In genomic region chr13:101062582-101062981, GRCm38 (mm10) we compare ENCODE assay signal across 12 mouse cellular contexts.
DNase-seq lines count a peak whose midpoint lies in the region; ATAC-seq and TF ChIP-seq lines count a peak whose summit lies in the region.
"Had no signal": no experiment of that assay in that cellular context is flagged by ENCODE, and none has a peak within 500 bp of the region (broad histone marks: within the 10 kb centered on the region; RNA-seq: fewer than 3 reads in every experiment).

No protein-coding gene starts in this region.

- no peaks in the 10 kb centered on the region for H3K9me3 ChIP-seq in forebrain, embryonic 10.5 days
- no peaks in the 10 kb centered on the region for H3K9me3 ChIP-seq in forebrain, embryonic 11.5 days (ENCODE audit: control insufficient read depth, low read length)
- H3K9me3 ChIP-seq in embryonic facial prominence, embryonic 15.5 days (replicated peaks): no peaks in the 10 kb centered on the region
- H3K9me3 ChIP-seq in midbrain, embryonic 13.5 days: no peaks in the 10 kb centered on the region
- H3K9me3 ChIP-seq in lung, postnatal 0 days (ENCODE audit: low read length): no peaks in the 10 kb centered on the region

- H3K4me2 ChIP-seq in forebrain, embryonic 11.5 days (ENCODE audit: low read depth, low read length, severe bottlenecking): no peak overlapping the region
- H3K4me2 ChIP-seq in embryonic facial prominence, embryonic 15.5 days (replicated peaks): no peak overlapping the region
- H3K4me2 ChIP-seq in midbrain, embryonic 13.5 days (replicated peaks): no peak overlapping the region
- H3K4me2 ChIP-seq in lung, postnatal 0 days (replicated peaks; ENCODE audit: low read depth, low read length): no peak overlapping the region
- H3K4me2 ChIP-seq: heart, embryonic 11.5 days had no signal

- WGBS in forebrain, embryonic 10.5 days: 53% methylated on average over 8 of the region's 8 CpGs
- WGBS in forebrain, embryonic 11.5 days: 44% methylated on average over 8 of the region's 8 CpGs
- WGBS in embryonic facial prominence, embryonic 15.5 days: 20% methylated on average over 8 of the region's 8 CpGs
- WGBS in midbrain, embryonic 13.5 days: 37% methylated on average over 8 of the region's 8 CpGs
- 30% methylated on average over 8 of the region's 8 CpGs for WGBS in lung, postnatal 0 days

- no peak for TF ChIP-seq CTCF in lung, postnatal 0 days (IDR thresholded peaks at IDR 0.05)

- no peaks in the 10 kb centered on the region for H3K36me3 ChIP-seq in forebrain, embryonic 10.5 days (replicated peaks)
- no peaks in the 10 kb centered on the region for H3K36me3 ChIP-seq in forebrain, embryonic 11.5 days (ENCODE audit: control insufficient read depth, insufficient read depth, low read length)
- H3K36me3 ChIP-seq in embryonic facial prominence, embryonic 15.5 days: no peaks in the 10 kb centered on the region
- H3K36me3 ChIP-seq in midbrain, embryonic 13.5 days: no peaks in the 10 kb centered on the region
- H3K36me3 ChIP-seq in lung, postnatal 0 days (ENCODE audit: insufficient read depth, low read length): no peaks in the 10 kb centered on the region

- peaks cover 11% of the 10 kb centered on the region for H3K4me1 ChIP-seq in forebrain, embryonic 10.5 days
- no peaks in the 10 kb centered on the region; the same call in 1 of the 2 replicates for H3K4me1 ChIP-seq in forebrain, embryonic 11.5 days (replicated peaks; ENCODE audit: control insufficient read depth, insufficient read depth, low read length)
- 0 out of 2 replicates have a peak, but pooled peaks cover 6% of the 10 kb centered on the region for H3K4me1 ChIP-seq in embryonic facial prominence, embryonic 15.5 days
- H3K4me1 ChIP-seq in midbrain, embryonic 13.5 days (replicated peaks): peaks cover 10% of the 10 kb centered on the region
- H3K4me1 ChIP-seq in lung, postnatal 0 days (ENCODE audit: insufficient read depth, low read depth, low read length): no peaks in the 10 kb centered on the region

- ATAC-seq in forebrain, embryonic 11.5 days (replicated peaks; ENCODE audit: low FRiP score): no peak
- ATAC-seq in embryonic facial prominence, embryonic 15.5 days (ENCODE audit: insufficient number of reproducible peaks, low FRiP score, low TSS enrichment, low read depth): no peak; the same call in 1 of the 2 replicates
- peak; percentile 58; the same call in 1 of the 2 replicates for ATAC-seq in midbrain, embryonic 13.5 days
- no peak for ATAC-seq in CD4-positive, CD25-positive, alpha-beta regulatory T cell, adult 4 months
- no peak for ATAC-seq in lung, postnatal 0 days

- TF ChIP-seq EP300 in lung, postnatal 0 days (IDR thresholded peaks at IDR 0.05): no peak

- H3K4me3 ChIP-seq in forebrain, embryonic 10.5 days: no peak overlapping the region
- H3K4me3 ChIP-seq in forebrain, embryonic 11.5 days (ENCODE audit: low read depth, low read length): no peak overlapping the region
- H3K4me3 ChIP-seq in embryonic facial prominence, embryonic 15.5 days (replicated peaks): no peak overlapping the region
- no peak overlapping the region for H3K4me3 ChIP-seq in midbrain, embryonic 13.5 days (replicated peaks)
- no peak overlapping the region for H3K4me3 ChIP-seq in lung, postnatal 0 days (ENCODE audit: low read depth, low read length)

- H3K27ac ChIP-seq in forebrain, embryonic 10.5 days: peak overlapping the region; percentile 56
- no peak overlapping the region for H3K27ac ChIP-seq in forebrain, embryonic 11.5 days (ENCODE audit: low read depth, low read length)
- H3K27ac ChIP-seq in embryonic facial prominence, embryonic 15.5 days (replicated peaks): 0 out of 2 replicates have a peak overlapping the region, but pooled peaks have one; percentile 12
- H3K27ac ChIP-seq in midbrain, embryonic 13.5 days: peak overlapping the region; percentile 21; the same call in 1 of the 2 replicates
- H3K27ac ChIP-seq in lung, postnatal 0 days (ENCODE audit: low read length): no peak overlapping the region

- no peak for DNase-seq in forebrain, embryonic 10.5 days (ENCODE audit: extremely low spot score, low spot score)
- no peak for DNase-seq in forebrain, embryonic 11.5 days (ENCODE audit: low spot score)
- DNase-seq in MN1 (ENCODE audit: low spot score): peak; percentile 92
- no peak for DNase-seq in lung, postnatal 10 days
- no peak for DNase-seq in lung, postnatal 0 days (ENCODE audit: low spot score)
- DNase-seq: cerebellum, postnatal 14 days; kidney, adult 11 months; lung, postnatal 36 days had no signal

- no peaks in the 10 kb centered on the region for H3K27me3 ChIP-seq in forebrain, embryonic 10.5 days (ENCODE audit: poor library complexity, severe bottlenecking)
- no peaks in the 10 kb centered on the region for H3K27me3 ChIP-seq in forebrain, embryonic 11.5 days (ENCODE audit: control insufficient read depth, insufficient read depth, low read length)
- no peaks in the 10 kb centered on the region for H3K27me3 ChIP-seq in embryonic facial prominence, embryonic 15.5 days
- no peaks in the 10 kb centered on the region for H3K27me3 ChIP-seq in midbrain, embryonic 13.5 days
- no peaks in the 10 kb centered on the region for H3K27me3 ChIP-seq in lung, postnatal 0 days (replicated peaks; ENCODE audit: insufficient read depth, low read length)

- no peak overlapping the region for H3K9ac ChIP-seq in forebrain, embryonic 11.5 days (ENCODE audit: low read length)
- no peak overlapping the region for H3K9ac ChIP-seq in embryonic facial prominence, embryonic 15.5 days
- no peak overlapping the region for H3K9ac ChIP-seq in midbrain, embryonic 13.5 days (replicated peaks)
- H3K9ac ChIP-seq in lung, postnatal 0 days (replicated peaks; ENCODE audit: low read depth): no peak overlapping the region

Comparison
In these comparisons a context has a peak if more than half of its experiments do, and no peak if none do; other contexts are left out.
1. H3K27ac ChIP-seq: peak in forebrain, embryonic 10.5 days (single experiment), embryonic facial prominence, embryonic 15.5 days (single experiment) and midbrain, embryonic 13.5 days (single experiment); none in forebrain, embryonic 11.5 days (single experiment) and lung, postnatal 0 days (single experiment).